Mouse (Mus musculus) liver, embryonic 14.5 days (tissue): ENCODE measurements around the gene Lrig1. TPM values are rescaled to one million over a fixed set of nuclear protein-coding genes. Genes with fewer than 3 reads are reported as not detected.

Source experiments
- ATAC-seq: fragments of 200-750 bp; cut with Nextera tagmentation; 2 replicates; pipeline ENCODE4 v1.8.0; 2017; ENCODE audit warnings: moderate number of reproducible peaks, mild to moderate bottlenecking, moderate library complexity; ENCODE audit not compliant: insufficient read depth
- DNase-seq, 3 experiments: peaks; one replicate each; pipeline ENCODE4 v3.0.0-alpha.2; 2012 to 2013; ENCODE audit warnings: low read depth in 3 of 3, low spot score in 3 of 3
- H3K27ac ChIP-seq: fragments of 300-500 bp; sonication (generic); 2 replicates; pipeline ENCODE4 v1.5.1; 2014; ENCODE audit warnings: moderate library complexity, mild to moderate bottlenecking, control low read depth, inconsistent platforms
- H3K27me3 ChIP-seq: fragments of 300-500 bp; sonication (generic); 2 replicates; pipeline ENCODE4 v1.6.1; 2014; ENCODE audit warnings: mild to moderate bottlenecking, low read length, moderate library complexity; ENCODE audit not compliant: control insufficient read depth, insufficient read depth
- H3K36me3 ChIP-seq: fragments of 300-500 bp; sonication (generic); replicated peaks from 2 replicates; pipeline ENCODE4 v1.6.1; 2014; ENCODE audit warnings: low read depth; ENCODE audit not compliant: control insufficient read depth, insufficient read depth
- H3K4me1 ChIP-seq, 2 experiments: fragments of 200-500 bp in 1 of 2; fragments of 300-500 bp in 1 of 2; sonication (generic) in 1 of 2; replicated peaks; 2 replicates each; pipeline ENCODE4 v1.6.1; 2012 to 2014; ENCODE audit warnings: antibody characterized with exemption in 1 of 2, inconsistent platforms in 1 of 2, low read length in 1 of 2; ENCODE audit not compliant: control insufficient read depth in 2 of 2, insufficient read depth in 2 of 2
- H3K4me2 ChIP-seq: fragments of 300-500 bp; sonication (generic); 2 replicates; pipeline ENCODE4 v1.6.1; 2014; ENCODE audit warnings: low read depth, mild to moderate bottlenecking, control low read depth, moderate library complexity
- H3K4me3 ChIP-seq, 2 experiments: fragments of 200-500 bp in 1 of 2; fragments of 300-500 bp in 1 of 2; sonication (generic) in 1 of 2; 2 replicates each; pipeline ENCODE4 v1.5.1; 2012 to 2014; ENCODE audit warnings: low read depth in 2 of 2, low read length in 2 of 2, mild to moderate bottlenecking in 2 of 2, control low read depth in 1 of 2, inconsistent platforms in 1 of 2, moderate library complexity in 1 of 2; ENCODE audit not compliant: insufficient read depth in 1 of 2
- H3K9ac ChIP-seq: fragments of 300-500 bp; sonication (generic); replicated peaks from 2 replicates; pipeline ENCODE4 v1.6.1; 2014; ENCODE audit warnings: mild to moderate bottlenecking, control low read depth, moderate library complexity
- H3K9me3 ChIP-seq: fragments of 300-500 bp; sonication (generic); 2 replicates; pipeline ENCODE4 v1.6.1; 2016; ENCODE audit warnings: low read length, mixed read lengths; ENCODE audit not compliant: control insufficient read depth
- CTCF ChIP-seq: IDR thresholded peaks from 2 replicates; pipeline ENCODE4 v1.5.1; 2016; ENCODE audit warnings: antibody characterized with exemption, low read depth, control low read depth
- EP300 ChIP-seq: IDR thresholded peaks from 2 replicates; pipeline ENCODE4 v1.6.1; 2016; ENCODE audit warnings: antibody characterized with exemption, low read depth
- WGBS: fragments of 180-500 bp; shearing (Covaris S2); extraction: QIAGEN DNeasy Blood & Tissue Kit; methylation state at CpG from one replicate; pipeline ENCODE4 v1.1.7; 2014; ENCODE audit not compliant: insufficient replicate concordance; 5-methylcytosine and 5-hydroxymethylcytosine counted together
- polyA plus RNA-seq, 2 experiments: library from polyadenylated mRNA; depleted of rRNA in 1 of 2; stranded (reverse) in 1 of 2; unstranded in 1 of 2; fragments of >200 nt; fragmentation: Nextera tagmentation in 1 of 2; extraction: Ambion mirVana in 1 of 2; gene quantifications; 2 replicates each; pipeline versions ENCODE4 v1.2.1 to v1.2.3; 2012 to 2014

Gene Lrig1
- polyA plus RNA-seq, 2 experiments: 2.7 to 2.8 TPM

- no peak overlapping the region for H3K9ac ChIP-seq
- no peak for DNase-seq
- no peak for ATAC-seq
Measured at GRCm38 (mm10) chr6:94717705-94718489, 17.9 kb upstream of the Lrig1 start.

GRCm38 (mm10) chr6:94715645-94715940 lies 15.6 kb upstream of the Lrig1 start:
- Histone ChIP-seq H3K4me1 (no peaks in the 10 kb centered on the region), H3K9ac (no peak overlapping the region), H3K36me3 (no peaks in the 10 kb centered on the region), H3K27me3 (no peaks in the 10 kb centered on the region), H3K27ac (no peak overlapping the region), H3K4me2 (no peak overlapping the region), H3K4me3 (no peak overlapping the region), H3K9me3 (no peaks in the 10 kb centered on the region)
- ATAC-seq (no peak), DNase-seq (no peak)
- WGBS: 37% methylated on average over 4 of the region's 4 CpGs
- TF ChIP-seq CTCF: no peak
- TF ChIP-seq EP300: no peak

More at GRCm38 (mm10) chr6:94717705-94718489, 17.9 kb upstream of the Lrig1 start:
- Histone ChIP-seq H3K36me3 (no peaks in the 10 kb centered on the region), H3K4me1 (no peaks in the 10 kb centered on the region), H3K4me2 (no peak overlapping the region), H3K27ac (no peak overlapping the region), H3K27me3 (no peaks in the 10 kb centered on the region), H3K9me3 (no peaks in the 10 kb centered on the region), H3K4me3 (no peak overlapping the region)
- no peak for TF ChIP-seq CTCF
- 64% methylated on average over 7 of the region's 7 CpGs for WGBS

GRCm38 (mm10) chr6:94714815-94715644 lies 15.1 kb upstream of the Lrig1 start:
- DNase-seq: no peak
- 53% methylated on average over 13 of the region's 13 CpGs for WGBS
- H3K4me2 ChIP-seq: no peak overlapping the region
- TF ChIP-seq CTCF: no peak
- TF ChIP-seq EP300: no peak
- H3K4me1 ChIP-seq: no peaks in the 10 kb centered on the region
- H3K36me3 ChIP-seq: no peaks in the 10 kb centered on the region
- no peak overlapping the region for H3K9ac ChIP-seq
- no peaks in the 10 kb centered on the region for H3K27me3 ChIP-seq
- H3K27ac ChIP-seq: no peak overlapping the region
- ATAC-seq: no peak
- no peaks in the 10 kb centered on the region for H3K9me3 ChIP-seq
- no peak overlapping the region for H3K4me3 ChIP-seq

GRCm38 (mm10) chr6:94709832-94710231 lies 9.9 kb upstream of the Lrig1 start:
- no peaks in the 10 kb centered on the region for H3K36me3 ChIP-seq
- ATAC-seq (no peak), DNase-seq (no peak)
- no peak overlapping the region for H3K4me2 ChIP-seq
- H3K27ac ChIP-seq: no peak overlapping the region
- H3K4me1 ChIP-seq: no peaks in the 10 kb centered on the region
- TF ChIP-seq EP300: no peak
- TF ChIP-seq CTCF: no peak
- H3K27me3 ChIP-seq: no peaks in the 10 kb centered on the region
- H3K9me3 ChIP-seq: no peaks in the 10 kb centered on the region
- H3K9ac ChIP-seq: no peak overlapping the region
- 31% methylated on average over 3 of the region's 3 CpGs for WGBS
- H3K4me3 ChIP-seq: no peak overlapping the region

- TF ChIP-seq EP300: no peak
- TF ChIP-seq CTCF: no peak
- no peak overlapping the region for H3K4me3 ChIP-seq
- H3K9me3 ChIP-seq: no peaks in the 10 kb centered on the region
- WGBS: 54% methylated on average over 1 of the region's 1 CpGs
- no peak for ATAC-seq
- H3K9ac ChIP-seq: no peak overlapping the region
- no peak for DNase-seq
- no peaks in the 10 kb centered on the region for H3K4me1 ChIP-seq
- H3K27ac ChIP-seq: no peak overlapping the region
- H3K27me3 ChIP-seq: no peaks in the 10 kb centered on the region
- no peak overlapping the region for H3K4me2 ChIP-seq
- H3K36me3 ChIP-seq: no peaks in the 10 kb centered on the region
Measured at GRCm38 (mm10) chr6:94709150-94709549, 9.2 kb upstream of the Lrig1 start.
